Mouse (Mus musculus): ENCODE measurements around the gene Dlat. TPM values are rescaled to one million over a fixed set of nuclear protein-coding genes. Genes with fewer than 3 reads are reported as not detected.
A peak's percentile ranks its signal among the peaks of the same experiment; 100 is the strongest.

The Dlat gene
- polyA plus RNA-seq, 1 experiment from 2014 or later, result 51.7 TPM

DNA sequence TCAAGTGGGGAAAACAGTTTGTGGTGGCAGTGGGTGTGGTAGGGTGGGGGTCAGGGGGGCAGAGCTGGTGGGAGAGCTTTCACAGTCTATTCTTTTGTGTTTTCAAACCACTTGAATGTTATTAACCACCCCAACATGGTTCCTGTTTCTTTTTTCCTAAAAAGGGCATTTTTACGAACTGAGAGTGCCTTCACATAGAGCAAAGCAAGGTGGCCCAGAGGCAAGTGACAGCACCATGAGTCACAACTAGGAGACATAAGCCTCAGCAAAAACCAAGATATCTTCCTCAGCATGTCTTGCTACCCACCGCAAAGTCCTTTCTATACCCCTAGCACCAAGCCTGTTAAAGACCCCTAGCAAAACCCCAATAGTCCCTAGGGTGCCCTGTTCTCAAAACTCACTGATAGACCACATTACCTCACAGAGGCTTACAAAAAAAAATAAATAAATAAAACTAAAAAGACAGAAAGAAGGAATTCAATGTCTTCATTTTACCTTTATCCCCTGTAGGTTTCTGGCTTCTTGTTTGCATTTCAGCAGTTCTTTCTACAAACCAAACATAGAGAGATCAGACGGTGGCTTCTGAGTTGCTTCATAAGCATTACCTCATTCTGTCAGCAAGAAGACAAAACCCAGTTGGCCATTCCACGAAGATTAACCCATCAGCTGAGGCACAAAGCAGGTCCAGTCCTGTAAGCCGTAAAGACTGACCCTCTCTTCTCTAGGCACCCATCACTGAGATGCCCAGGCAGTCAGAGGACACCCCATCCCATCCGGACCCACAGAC, 27.5 kb upstream of the Dlat start:
- ATAC-seq (ENCODE audit: low FRiP score, low read depth), result no peak
- WGBS, result 86% methylated on average over 6 of the region's 6 CpGs
- Histone ChIP-seq H3K9ac (no peak overlapping the region), H3K27ac (replicated peaks) (no peak overlapping the region), H3K4me2 (no peak overlapping the region), H3K4me3 (no peak overlapping the region), H3K36me3 (peaks cover 65% of the 10 kb centered on the region), H3K4me1 (replicated peaks) (no peaks in the 10 kb centered on the region), H3K27me3 (no peaks in the 10 kb centered on the region), H3K9me3 (no peaks in the 10 kb centered on the region)

DNA sequence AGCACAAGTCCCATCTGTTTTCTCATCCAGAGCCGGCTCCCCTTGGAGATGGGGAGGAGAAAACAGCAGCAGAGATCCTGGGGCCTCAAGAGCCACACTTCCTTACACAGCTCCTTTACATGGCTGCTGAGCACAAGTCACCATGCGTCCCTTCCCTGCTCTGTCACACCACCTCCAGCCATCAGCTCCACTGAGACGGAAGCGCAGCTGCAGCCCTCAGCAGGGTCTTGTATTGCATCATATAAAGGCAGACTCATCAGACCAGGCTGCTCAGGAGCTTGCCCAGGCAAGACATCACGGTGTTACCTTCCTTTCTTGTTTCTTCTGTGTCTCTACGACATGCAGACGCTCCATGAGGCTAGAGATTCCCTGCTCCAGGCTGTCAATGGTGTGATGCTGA, 22.1 kb upstream of the Dlat start:
- H3K36me3 ChIP-seq, result peaks cover 74% of the 10 kb centered on the region
- H3K4me3 ChIP-seq, result no peak overlapping the region
- no peak overlapping the region for H3K9ac ChIP-seq
- H3K4me2 ChIP-seq, result no peak overlapping the region
- no peaks in the 10 kb centered on the region for H3K4me1 ChIP-seq (replicated peaks)
- no peaks in the 10 kb centered on the region for H3K9me3 ChIP-seq
- H3K27ac ChIP-seq (replicated peaks), result no peak overlapping the region
- H3K27me3 ChIP-seq, result no peaks in the 10 kb centered on the region
- WGBS, result 75% methylated on average over 7 of the region's 7 CpGs
- ATAC-seq (ENCODE audit: low FRiP score, low read depth), result no peak

DNA sequence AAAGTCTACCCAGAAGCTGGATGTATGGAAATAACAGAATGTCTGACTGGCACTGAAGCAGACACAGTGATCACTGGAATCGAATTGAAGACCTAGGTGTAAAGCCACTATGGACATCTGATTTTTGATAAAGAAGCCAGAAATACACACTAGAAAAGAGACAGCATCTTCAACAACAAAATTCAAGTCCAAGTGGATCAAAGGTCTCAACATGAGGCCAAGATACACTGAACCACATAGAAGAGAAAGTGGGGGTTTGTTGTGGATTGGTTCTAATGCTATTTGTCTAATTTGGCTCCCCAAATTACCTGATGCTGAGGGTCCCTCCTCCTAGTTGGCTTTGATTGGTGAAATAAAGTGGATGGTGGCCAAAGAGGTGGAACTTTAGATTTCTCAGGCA, 19.8 kb upstream of the Dlat start:
- Histone ChIP-seq H3K4me1 (replicated peaks) (no peaks in the 10 kb centered on the region), H3K4me2 (no peak overlapping the region), H3K27ac (replicated peaks) (no peak overlapping the region), H3K36me3 (peaks cover 77% of the 10 kb centered on the region), H3K9ac (no peak overlapping the region), H3K9me3 (no peaks in the 10 kb centered on the region), H3K4me3 (no peak overlapping the region), H3K27me3 (no peaks in the 10 kb centered on the region)
- no peak for ATAC-seq (ENCODE audit: low FRiP score, low read depth)
- WGBS, result 90% methylated on average over 1 of the region's 1 CpGs

DNA sequence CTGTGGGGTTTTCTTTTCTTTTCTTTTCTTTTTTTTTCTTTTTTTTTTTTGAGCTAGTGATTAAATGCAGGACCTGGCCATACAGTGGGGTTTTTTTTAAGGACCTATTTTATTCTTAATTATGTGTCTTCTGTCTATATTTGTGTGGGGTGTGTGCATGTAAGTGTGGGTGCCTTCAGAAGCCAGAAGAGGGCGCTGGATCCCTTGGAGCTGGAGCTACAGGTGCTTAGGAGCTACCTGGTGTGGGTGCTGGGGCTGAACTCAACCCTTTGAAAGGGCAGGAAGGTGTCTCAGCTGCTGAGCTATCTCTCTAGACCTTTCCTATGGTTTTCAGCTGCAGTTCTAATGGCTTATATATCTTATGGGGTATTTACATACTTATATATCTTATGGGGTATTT, 15.2 kb upstream of the Dlat start:
- H3K4me3 ChIP-seq, result no peak overlapping the region
- WGBS, result 24% methylated on average over 1 of the region's 1 CpGs
- ATAC-seq (ENCODE audit: low FRiP score, low read depth), result no peak
- H3K9me3 ChIP-seq, result no peaks in the 10 kb centered on the region
- no peak overlapping the region for H3K4me2 ChIP-seq
- no peaks in the 10 kb centered on the region for H3K27me3 ChIP-seq
- no peak overlapping the region for H3K9ac ChIP-seq
- no peak overlapping the region for H3K27ac ChIP-seq (replicated peaks)
- no peaks in the 10 kb centered on the region for H3K4me1 ChIP-seq (replicated peaks)
- H3K36me3 ChIP-seq, result peaks cover 45% of the 10 kb centered on the region

DNA sequence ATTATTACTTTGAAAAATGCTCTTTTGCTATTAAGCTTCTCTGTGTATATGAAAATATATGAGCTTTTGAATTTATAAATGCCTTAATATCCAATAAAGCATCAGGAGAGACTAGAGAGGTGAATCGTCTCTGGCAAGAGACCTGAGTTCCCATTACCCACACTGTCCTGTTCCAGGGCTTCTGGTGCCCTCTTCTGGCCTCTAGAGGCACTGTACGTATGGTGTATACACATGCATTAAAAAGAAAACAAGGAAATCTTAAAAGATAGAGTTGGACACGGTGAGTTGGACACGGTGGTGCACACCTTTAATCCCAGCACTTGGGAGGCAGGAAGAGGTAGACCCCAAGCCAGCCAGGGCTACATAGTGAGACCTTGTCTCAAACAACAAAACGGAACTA, 11.1 kb upstream of the Dlat start:
- Histone ChIP-seq H3K4me2 (no peak overlapping the region), H3K9me3 (no peaks in the 10 kb centered on the region), H3K36me3 (peaks cover 52% of the 10 kb centered on the region), H3K27me3 (no peaks in the 10 kb centered on the region), H3K27ac (replicated peaks) (no peak overlapping the region), H3K4me3 (no peak overlapping the region), H3K9ac (no peak overlapping the region), H3K4me1 (replicated peaks) (no peaks in the 10 kb centered on the region)
- ATAC-seq (ENCODE audit: low FRiP score, low read depth), result no peak
- 29% methylated on average over 5 of the region's 5 CpGs for WGBS

DNA sequence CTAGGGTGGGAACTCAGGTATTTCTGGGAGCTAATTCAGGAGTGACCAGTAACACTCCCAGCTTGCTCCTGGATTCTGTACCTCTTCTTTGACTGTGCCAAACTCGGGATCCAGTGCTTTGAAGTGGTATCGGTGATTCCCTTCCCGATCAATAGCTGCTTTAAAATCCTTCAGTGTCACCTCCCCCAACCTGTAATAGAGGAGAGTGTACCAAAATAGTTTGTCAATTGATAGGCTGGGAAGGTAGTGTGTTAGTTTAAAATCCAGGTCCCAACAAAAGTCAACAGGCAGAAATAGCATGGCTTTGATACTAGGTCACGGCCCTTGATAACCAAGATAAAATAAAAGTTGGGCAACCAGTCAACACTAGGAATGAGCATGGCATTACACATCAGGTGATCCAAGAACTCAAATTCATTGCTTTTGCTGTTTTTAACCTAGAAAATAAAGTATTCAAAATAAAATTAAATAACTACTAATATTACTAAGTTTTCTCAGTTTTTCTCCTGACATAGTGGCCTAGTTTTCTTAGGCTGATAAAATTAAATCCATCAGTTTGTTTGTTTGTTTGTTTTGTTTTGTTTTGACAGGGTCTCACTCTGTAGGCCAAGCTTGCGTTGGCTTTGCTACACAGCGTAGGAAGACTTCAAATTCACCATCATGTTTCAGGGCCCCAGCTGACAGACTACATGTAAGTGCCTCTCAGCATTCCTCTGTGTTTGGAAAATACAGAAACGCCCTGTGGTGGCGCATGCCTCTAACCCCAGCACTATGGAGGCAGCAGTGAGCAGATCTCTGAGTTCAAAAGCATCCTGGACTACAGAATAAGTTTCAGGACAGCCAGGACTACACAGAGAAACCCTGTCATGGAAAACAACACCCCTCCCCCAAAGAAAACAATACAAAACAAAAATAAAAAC, 8.3 kb upstream of the Dlat start:
- Histone ChIP-seq H3K27me3 (no peaks in the 10 kb centered on the region), H3K4me1 (replicated peaks) (no peaks in the 10 kb centered on the region), H3K4me2 (no peak overlapping the region), H3K4me3 (no peak overlapping the region), H3K9me3 (no peaks in the 10 kb centered on the region), H3K36me3 (peaks cover 67% of the 10 kb centered on the region), H3K9ac (no peak overlapping the region), H3K27ac (replicated peaks) (no peak overlapping the region)
- 88% methylated on average over 8 of the region's 8 CpGs for WGBS
- no peak for ATAC-seq (ENCODE audit: low FRiP score, low read depth)

DNA sequence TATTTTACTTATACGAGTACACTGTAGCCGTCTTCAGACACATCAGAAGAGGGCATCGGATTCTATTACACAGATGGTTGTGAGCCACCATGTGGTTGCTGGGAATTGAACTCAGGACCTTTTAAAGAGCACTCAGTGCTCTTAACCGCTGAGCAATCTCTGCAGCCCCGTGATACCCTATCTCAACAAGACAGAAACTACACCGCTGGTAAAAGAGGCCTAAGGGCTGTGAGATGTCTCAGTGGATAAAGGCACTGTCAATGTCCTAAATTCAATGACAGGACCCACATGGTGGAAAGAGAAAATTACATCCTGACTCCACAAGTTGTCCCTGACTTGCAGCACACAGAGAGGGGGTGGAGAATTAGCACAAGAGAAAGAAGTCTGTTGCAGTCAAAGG, 6.9 kb upstream of the Dlat start:
- peaks cover 68% of the 10 kb centered on the region for H3K36me3 ChIP-seq
- ATAC-seq (ENCODE audit: low FRiP score, low read depth), result no peak
- no peak overlapping the region for H3K4me3 ChIP-seq
- no peak overlapping the region for H3K9ac ChIP-seq
- H3K27me3 ChIP-seq, result no peaks in the 10 kb centered on the region
- H3K4me2 ChIP-seq, result no peak overlapping the region
- H3K4me1 ChIP-seq (replicated peaks), result no peaks in the 10 kb centered on the region
- no peaks in the 10 kb centered on the region for H3K9me3 ChIP-seq
- WGBS, result 90% methylated on average over 6 of the region's 6 CpGs
- no peak overlapping the region for H3K27ac ChIP-seq (replicated peaks)

DNA sequence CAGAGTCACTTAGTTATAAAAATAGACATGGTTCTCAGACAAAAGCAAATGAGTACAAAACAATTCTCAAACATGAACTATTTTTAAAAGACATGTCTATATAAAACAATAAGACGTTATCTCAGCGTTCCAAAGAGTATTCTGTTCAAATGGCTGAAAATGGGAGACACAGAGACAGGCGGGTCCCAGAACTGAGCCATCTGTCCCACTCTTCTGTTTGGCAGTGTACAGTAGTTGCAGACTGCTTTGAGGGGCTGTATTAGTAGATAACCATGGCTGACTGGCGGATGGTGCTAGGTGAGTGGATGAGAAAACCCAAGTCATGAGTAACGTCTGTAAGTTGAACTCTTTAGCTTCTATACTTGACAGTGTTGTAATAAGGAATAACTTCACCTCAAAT, 5.2 kb upstream of the Dlat start:
- Histone ChIP-seq H3K27me3 (no peaks in the 10 kb centered on the region), H3K4me3 (no peak overlapping the region), H3K27ac (replicated peaks) (no peak overlapping the region), H3K4me2 (no peak overlapping the region), H3K9me3 (no peaks in the 10 kb centered on the region), H3K4me1 (replicated peaks) (peaks cover 8% of the 10 kb centered on the region), H3K36me3 (peaks cover 61% of the 10 kb centered on the region), H3K9ac (no peak overlapping the region)
- 93% methylated on average over 5 of the region's 5 CpGs for WGBS
- no peak for ATAC-seq (ENCODE audit: low FRiP score, low read depth)

DNA sequence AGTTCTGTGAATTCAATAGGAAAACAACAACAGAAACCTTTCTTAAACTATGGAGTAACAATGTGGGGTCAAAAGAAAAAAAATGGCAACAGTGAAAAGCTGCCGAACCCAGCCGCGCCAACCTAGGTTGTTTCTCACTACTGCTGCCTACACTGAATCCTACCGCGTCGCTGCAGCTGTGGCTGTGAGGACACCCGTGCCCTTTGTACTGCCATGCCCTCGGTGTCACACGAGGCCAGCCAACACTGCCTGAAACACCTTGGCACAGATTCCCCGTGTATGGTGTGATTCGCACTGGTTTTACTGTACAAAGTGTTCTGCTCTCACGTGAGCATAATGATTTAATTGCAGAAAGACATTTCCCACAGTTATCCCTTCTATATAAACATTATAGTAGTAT, 851 bp upstream of the Dlat start:
- H3K4me3 ChIP-seq, result peak overlapping the region; percentile 92
- 18% methylated on average over 12 of the region's 12 CpGs for WGBS
- no peak for ATAC-seq (ENCODE audit: low FRiP score, low read depth)
- H3K27me3 ChIP-seq, result no peaks in the 10 kb centered on the region
- H3K4me2 ChIP-seq, result peak overlapping the region; percentile 88
- H3K27ac ChIP-seq (replicated peaks), result peak overlapping the region; percentile 88
- no peaks in the 10 kb centered on the region for H3K9me3 ChIP-seq
- H3K4me1 ChIP-seq (replicated peaks), result peaks cover 28% of the 10 kb centered on the region
- H3K36me3 ChIP-seq, result peaks cover 44% of the 10 kb centered on the region
- H3K9ac ChIP-seq, result peak overlapping the region; percentile 89

DNA sequence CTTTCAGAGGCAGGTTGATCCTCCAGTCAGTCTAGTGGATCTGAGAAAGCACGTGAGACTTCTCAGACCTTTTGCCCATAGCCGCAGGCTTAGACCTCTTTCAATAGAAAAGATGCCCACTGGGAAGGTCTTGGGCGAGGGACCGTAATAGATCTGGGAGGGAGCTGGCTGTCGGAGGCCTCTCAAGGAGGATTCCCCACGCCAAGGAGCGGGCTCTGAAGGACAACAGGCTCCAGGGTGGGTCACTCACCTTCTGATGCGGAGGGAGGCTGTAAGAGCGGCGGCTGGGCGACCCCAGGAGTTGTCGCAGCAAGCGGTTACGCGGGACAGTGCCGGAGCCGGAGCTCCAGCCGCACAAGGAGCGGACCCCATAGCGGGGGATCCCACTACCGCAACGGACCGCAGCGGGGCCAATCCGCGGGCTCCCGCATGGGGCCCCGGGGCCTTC, 615 bp downstream of the Dlat start:
- peak overlapping the region; percentile 89 for H3K9ac ChIP-seq
- H3K27me3 ChIP-seq, result no peaks in the 10 kb centered on the region
- H3K27ac ChIP-seq (replicated peaks), result peak overlapping the region; percentile 88
- peak overlapping the region; percentile 92 for H3K4me3 ChIP-seq
- ATAC-seq (ENCODE audit: low FRiP score, low read depth), result no peak; the same call in 1 of the 2 replicates
- peaks cover 45% of the 10 kb centered on the region for H3K36me3 ChIP-seq
- peaks cover 28% of the 10 kb centered on the region for H3K4me1 ChIP-seq (replicated peaks)
- H3K4me2 ChIP-seq, result peak overlapping the region; percentile 88
- no peaks in the 10 kb centered on the region for H3K9me3 ChIP-seq
- under 1% methylated on average over 28 of the region's 28 CpGs for WGBS

DNA sequence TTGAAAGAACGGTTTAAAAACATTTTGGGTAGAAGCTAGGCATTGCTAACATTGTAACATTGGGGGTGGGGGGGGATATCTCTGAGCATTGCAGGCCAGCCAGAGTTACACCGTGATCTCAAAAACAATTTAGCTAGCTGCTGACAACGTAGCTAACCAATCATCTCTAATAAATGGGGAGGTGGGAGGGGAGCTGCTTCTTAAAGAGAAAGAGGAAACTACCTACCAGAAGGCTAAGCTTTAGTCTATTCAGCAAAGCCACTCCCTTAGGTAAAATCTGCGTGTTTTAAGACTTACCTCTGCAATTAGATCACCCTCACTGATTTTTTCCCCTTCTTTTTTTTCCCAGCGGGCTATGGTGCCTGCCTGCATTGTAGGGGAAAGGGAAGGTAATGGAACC, 1.2 kb downstream of the Dlat start:
- 22% methylated on average over 5 of the region's 5 CpGs for WGBS

DNA sequence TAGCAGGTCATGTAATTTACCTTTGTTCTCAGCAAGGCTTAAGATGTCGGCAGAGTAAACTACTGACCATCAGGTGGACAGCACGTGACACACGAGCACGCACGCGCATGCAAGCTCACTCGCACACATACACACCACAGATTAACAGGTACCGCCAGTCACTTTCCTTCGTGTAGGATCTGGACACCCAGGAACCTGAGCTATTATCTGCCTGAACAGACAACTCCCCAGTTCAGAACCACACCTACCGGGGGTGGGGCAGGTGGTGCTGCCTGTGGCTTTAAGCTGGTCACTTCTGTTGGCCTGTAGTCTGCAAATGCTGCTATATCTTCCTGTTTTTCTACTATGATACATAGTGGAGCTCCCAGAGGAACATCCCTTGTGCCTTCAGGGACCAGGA, 9.1 kb downstream of the Dlat start:
- Histone ChIP-seq H3K4me2 (no peak overlapping the region), H3K36me3 (peaks cover 90% of the 10 kb centered on the region), H3K27ac (replicated peaks) (no peak overlapping the region), H3K27me3 (no peaks in the 10 kb centered on the region), H3K4me1 (replicated peaks) (no peaks in the 10 kb centered on the region), H3K9ac (no peak overlapping the region), H3K9me3 (no peaks in the 10 kb centered on the region), H3K4me3 (no peak overlapping the region)
- no peak for ATAC-seq (ENCODE audit: low FRiP score, low read depth)
- WGBS, result 96% methylated on average over 10 of the region's 10 CpGs

More for the DNA sequence above, 1.2 kb downstream of the Dlat start:
- Histone ChIP-seq H3K9ac (peak overlapping the region; percentile 89), H3K36me3 (peaks cover 45% of the 10 kb centered on the region), H3K4me2 (peak overlapping the region; percentile 88), H3K4me3 (peak overlapping the region; percentile 92), H3K27me3 (no peaks in the 10 kb centered on the region), H3K9me3 (no peaks in the 10 kb centered on the region), H3K4me1 (replicated peaks) (peaks cover 28% of the 10 kb centered on the region), H3K27ac (replicated peaks) (peak overlapping the region; percentile 88)
- ATAC-seq (ENCODE audit: low FRiP score, low read depth), result no peak

Measured in hindbrain, embryonic 15.5 days (tissue).